Mouse (Mus musculus) stomach, postnatal 0 days (tissue): Measurements from ENCODE around the gene Ptpn1.
A peak's percentile ranks its signal among the peaks of the same experiment; 100 is the strongest.

Experiments
- CTCF ChIP-seq: IDR thresholded peaks from 2 replicates; pipeline ENCODE4 v1.5.1; 2016; ENCODE audit warnings: antibody characterized with exemption, low read depth, mild to moderate bottlenecking, moderate library complexity
- EP300 ChIP-seq: optimal IDR thresholded peaks from 2 replicates; pipeline ENCODE3; 2016; ENCODE audit warnings: antibody characterized with exemption

DNA sequence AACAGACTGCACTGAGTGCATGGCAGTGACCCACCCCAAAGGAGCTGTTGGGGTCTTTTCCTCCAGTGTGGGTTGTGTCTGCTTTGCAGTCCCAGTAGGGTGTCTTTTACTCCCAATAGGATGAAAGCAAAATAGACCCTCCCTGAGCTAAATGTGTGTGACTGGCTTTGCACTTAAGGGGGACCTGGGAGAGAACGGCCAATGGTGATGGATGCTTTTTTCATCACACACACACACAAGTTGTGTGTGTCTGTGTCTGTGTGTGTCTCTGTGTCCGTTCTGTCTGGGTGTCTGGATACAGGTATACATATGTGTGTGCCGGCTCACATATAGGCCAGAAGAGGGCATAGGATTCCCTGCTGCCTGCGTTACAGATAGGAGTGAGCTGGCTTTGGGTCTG lies 9.5 kb downstream of the Ptpn1 start:
- TF ChIP-seq EP300: no peak
- TF ChIP-seq CTCF: peak; percentile 43
